Mouse (Mus musculus) lung, embryonic 14.5 days (tissue): ENCODE measurements around the gene Dera. TPM values are rescaled to one million over a fixed set of nuclear protein-coding genes. Genes with fewer than 3 reads are reported as not detected.

ENCODE experiments used
- ATAC-seq: fragments of 200-750 bp; cut with Nextera tagmentation; 2 replicates; pipeline ENCODE4 v1.8.0; 2017; ENCODE audit warnings: mild to moderate bottlenecking, moderate TSS enrichment, moderate library complexity; ENCODE audit not compliant: insufficient read depth
- DNase-seq: peaks from one replicate; pipeline ENCODE4 v3.0.0-alpha.2; 2015
- H3K27ac ChIP-seq: fragments of 300-500 bp; sonication (generic); 2 replicates; pipeline ENCODE4 v1.5.1; 2014; ENCODE audit warnings: low read depth, mild to moderate bottlenecking, moderate library complexity
- H3K27me3 ChIP-seq: fragments of 300-500 bp; sonication (generic); 2 replicates; pipeline ENCODE4 v1.6.1; 2014; ENCODE audit warnings: low read length, control low read depth; ENCODE audit not compliant: insufficient read depth
- H3K36me3 ChIP-seq: fragments of 300-500 bp; sonication (generic); 2 replicates; pipeline ENCODE4 v1.6.1; 2014; ENCODE audit warnings: control low read depth; ENCODE audit not compliant: insufficient read depth
- H3K4me1 ChIP-seq: fragments of 300-500 bp; sonication (generic); 2 replicates; pipeline ENCODE4 v1.6.1; 2014; ENCODE audit warnings: antibody characterized with exemption, control low read depth; ENCODE audit not compliant: insufficient read depth
- H3K4me2 ChIP-seq: fragments of 300-500 bp; sonication (generic); 2 replicates; pipeline ENCODE4 v1.6.1; 2014; ENCODE audit warnings: mild to moderate bottlenecking
- H3K4me3 ChIP-seq: fragments of 300-500 bp; sonication (generic); 2 replicates; pipeline ENCODE4 v1.5.1; 2014; ENCODE audit warnings: low read depth, low read length
- H3K9ac ChIP-seq: fragments of 300-500 bp; sonication (generic); 2 replicates; pipeline ENCODE4 v1.6.1; 2014
- H3K9me3 ChIP-seq: fragments of 300-500 bp; sonication (generic); 2 replicates; pipeline ENCODE4 v1.6.1; 2016; ENCODE audit warnings: low read depth, low read length, control low read depth
- CTCF ChIP-seq: IDR thresholded peaks from 2 replicates; pipeline ENCODE4 v1.5.1; 2016; ENCODE audit warnings: antibody characterized with exemption, low read depth
- WGBS: fragments of 180-500 bp; shearing (Covaris S2); extraction: QIAGEN DNeasy Blood & Tissue Kit; methylation state at CpG from one replicate; pipeline ENCODE4 v1.1.7; 2014; 5-methylcytosine and 5-hydroxymethylcytosine counted together
- polyA plus RNA-seq: library from polyadenylated mRNA; unstranded; fragments of >200 nt; fragmentation: Nextera tagmentation; extraction: Ambion mirVana; gene quantifications from 2 replicates; pipeline ENCODE4 v1.2.1, GENCODE M21; 2014

Dera gene
- polyA plus RNA-seq, 1 experiment from 2014 or later, result 62.0 TPM

DNA sequence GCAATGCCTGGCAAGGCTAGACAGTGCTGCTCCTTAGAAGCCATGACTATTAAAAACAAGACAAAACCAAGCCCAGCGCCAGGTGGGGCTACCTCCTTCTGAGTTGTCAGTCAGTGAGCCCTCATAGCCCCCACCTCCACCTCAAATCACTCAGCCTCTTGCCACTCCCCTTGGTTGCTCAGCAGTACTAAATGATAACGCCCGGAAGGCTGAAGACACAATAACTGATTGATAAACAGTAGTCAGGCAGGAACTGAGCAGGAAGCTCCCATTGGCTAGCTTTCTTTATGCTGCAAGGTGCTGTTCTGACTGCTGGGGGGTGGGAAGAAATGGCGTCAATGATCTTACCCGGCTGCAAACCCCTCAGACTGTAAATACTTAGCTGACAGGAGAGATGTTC lies 37.5 kb upstream of the Dera start:
- Histone ChIP-seq H3K9me3 (no peaks in the 10 kb centered on the region), H3K27ac (no peak overlapping the region), H3K4me1 (no peaks in the 10 kb centered on the region), H3K9ac (no peak overlapping the region), H3K4me3 (no peak overlapping the region), H3K4me2 (no peak overlapping the region), H3K36me3 (no peaks in the 10 kb centered on the region), H3K27me3 (no peaks in the 10 kb centered on the region)
- TF ChIP-seq CTCF, result no peak
- WGBS, result 24% methylated on average over 5 of the region's 5 CpGs
- 0 out of 2 replicates have a peak, but pooled peaks have one; percentile 17 for ATAC-seq
- DNase-seq, result no peak

GRCm38 (mm10) chr6:137722220-137722931 lies 32.0 kb upstream of the Dera start:
- Histone ChIP-seq H3K9ac (no peak overlapping the region), H3K36me3 (no peaks in the 10 kb centered on the region)

GRCm38 (mm10) chr6:137723898-137724297 lies 30.4 kb upstream of the Dera start:
- Histone ChIP-seq H3K4me3 (no peak overlapping the region), H3K27ac (no peak overlapping the region), H3K4me2 (no peak overlapping the region), H3K9me3 (no peaks in the 10 kb centered on the region), H3K9ac (no peak overlapping the region), H3K36me3 (no peaks in the 10 kb centered on the region), H3K27me3 (no peaks in the 10 kb centered on the region), H3K4me1 (no peaks in the 10 kb centered on the region)
- peak; percentile 75 for TF ChIP-seq CTCF
- DNase-seq (peak; percentile 92), ATAC-seq (peak; percentile 65)
- 5% methylated on average over 4 of the region's 4 CpGs for WGBS

More at GRCm38 (mm10) chr6:137722220-137722931, 32.0 kb upstream of the Dera start:
- ATAC-seq, result no peak
- H3K27me3 ChIP-seq, result no peaks in the 10 kb centered on the region
- no peak overlapping the region for H3K4me3 ChIP-seq
- no peak overlapping the region for H3K4me2 ChIP-seq
- 83% methylated on average over 15 of the region's 15 CpGs for WGBS
- no peak overlapping the region for H3K27ac ChIP-seq
- no peaks in the 10 kb centered on the region for H3K4me1 ChIP-seq
- no peak for DNase-seq
- H3K9me3 ChIP-seq, result no peaks in the 10 kb centered on the region
- TF ChIP-seq CTCF, result no peak

DNA sequence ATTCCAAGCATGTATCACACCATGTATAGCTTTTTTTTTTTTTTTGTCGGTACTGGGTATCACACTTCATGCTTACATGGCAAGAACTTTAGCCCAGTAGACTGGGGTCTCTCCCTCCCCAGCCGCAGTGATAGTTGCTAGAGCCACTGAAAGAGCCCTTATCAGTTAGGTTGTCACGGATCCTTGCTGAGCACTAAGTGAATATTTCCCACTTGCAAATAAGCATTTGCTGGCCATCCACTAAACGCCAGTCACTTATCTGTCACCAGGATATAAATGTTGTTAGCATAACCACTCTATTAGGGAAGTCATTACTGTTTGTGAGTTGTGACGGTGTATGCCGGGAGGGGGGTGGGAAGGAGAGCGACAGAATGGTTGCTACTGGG lies 19.9 kb upstream of the Dera start:
- no peak for DNase-seq
- TF ChIP-seq CTCF, result no peak
- WGBS, result under 1% methylated on average over 7 of the region's 7 CpGs
- Histone ChIP-seq H3K27ac (peak overlapping the region; percentile 3; the same call in 1 of the 2 replicates), H3K4me2 (peak overlapping the region; percentile 77), H3K4me1 (peaks cover 10% of the 10 kb centered on the region; the same call in 1 of the 2 replicates), H3K9ac (peak overlapping the region; percentile 42), H3K27me3 (no peaks in the 10 kb centered on the region), H3K4me3 (peak overlapping the region; percentile 78), H3K9me3 (no peaks in the 10 kb centered on the region), H3K36me3 (peaks cover 22% of the 10 kb centered on the region)
- ATAC-seq, result peak; percentile 16; the same call in 1 of the 2 replicates

DNA sequence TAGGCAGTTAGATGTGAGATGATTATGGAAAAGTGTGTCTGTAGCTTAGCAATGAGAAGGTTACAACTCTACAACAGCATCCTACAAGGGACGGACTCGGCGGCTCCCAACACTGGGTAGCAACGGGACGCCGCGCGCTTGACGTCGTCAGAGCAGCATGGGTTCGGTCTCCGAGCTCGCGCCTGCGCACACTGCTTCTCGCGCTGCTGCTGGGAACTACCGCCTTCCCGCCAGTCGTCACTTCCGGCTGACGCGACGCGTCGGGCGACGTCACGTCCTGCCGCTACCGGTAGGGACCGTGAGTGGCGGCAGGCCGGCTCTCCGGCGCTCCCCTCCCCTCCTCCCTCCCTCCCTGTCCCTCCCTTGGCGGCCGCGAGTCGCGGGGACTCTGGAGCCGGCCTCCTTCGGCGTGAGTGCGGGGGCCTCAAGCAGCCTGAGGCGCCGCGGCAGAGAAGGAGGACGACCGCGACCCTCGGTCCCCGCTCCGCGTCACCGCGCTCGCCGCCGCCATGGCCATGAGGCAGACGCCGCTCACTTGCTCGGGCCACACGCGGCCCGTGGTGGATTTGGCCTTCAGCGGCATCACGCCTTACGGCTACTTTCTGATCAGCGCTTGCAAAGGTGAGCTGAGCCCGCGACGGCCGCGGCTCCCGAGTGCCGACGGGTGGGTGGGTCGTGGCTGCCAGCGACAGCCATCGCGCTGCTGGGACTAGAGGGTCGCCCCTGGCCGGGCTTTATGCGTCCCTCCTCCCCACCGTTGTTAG lies 19.3 kb upstream of the Dera start, which contains the start of gene Strap:
Gene Strap (plus strand): TSS at position 233 of the 764 bp plus-strand sequence.
- peak; percentile 98 for ATAC-seq

DNA sequence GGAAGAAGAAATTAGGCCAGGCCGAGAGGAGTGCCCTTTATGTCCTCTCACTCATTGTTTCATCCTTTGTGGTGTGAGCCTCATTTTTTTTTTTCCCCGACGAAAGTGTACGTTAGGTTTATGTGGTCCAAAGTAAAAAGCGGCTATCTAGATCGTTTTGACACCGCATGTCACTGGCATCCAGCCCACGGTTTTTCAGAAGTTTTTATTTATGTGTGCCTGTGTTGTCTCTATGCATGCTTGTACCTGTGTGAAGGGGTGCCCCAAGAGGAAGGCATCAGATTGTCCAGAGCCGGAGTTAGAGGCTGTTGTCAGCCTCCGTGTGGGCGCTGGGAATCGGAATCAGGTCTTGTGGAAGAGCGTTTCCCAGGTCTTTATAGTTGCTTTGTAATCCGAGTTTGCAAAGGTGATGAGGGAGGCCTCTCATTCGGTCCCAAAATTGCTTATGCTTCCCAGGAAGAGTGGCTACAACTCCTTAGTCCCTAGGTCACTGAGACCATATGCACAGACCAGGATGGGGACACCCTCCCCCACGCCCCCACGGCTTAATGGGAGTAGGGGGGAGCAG lies 18.6 kb upstream of the Dera start:
- Histone ChIP-seq H3K27ac (no peak overlapping the region), H3K36me3 (peaks cover 35% of the 10 kb centered on the region), H3K4me3 (peak overlapping the region; percentile 78), H3K9me3 (no peaks in the 10 kb centered on the region), H3K4me2 (peak overlapping the region; percentile 77), H3K4me1 (peaks cover 10% of the 10 kb centered on the region; the same call in 1 of the 2 replicates), H3K27me3 (no peaks in the 10 kb centered on the region), H3K9ac (peak overlapping the region; percentile 84)
- DNase-seq (no peak), ATAC-seq (no peak)
- no peak for TF ChIP-seq CTCF
- WGBS, result 4% methylated on average over 17 of the region's 17 CpGs

More for the DNA sequence above, 19.3 kb upstream of the Dera start, which contains the start of gene Strap:
- Histone ChIP-seq H3K27me3 (no peaks in the 10 kb centered on the region), H3K4me2 (peak within 1 kb of the TSS; percentile 77), H3K36me3 (peaks cover 28% of the 10 kb centered on the region), H3K4me1 (peaks cover 10% of the 10 kb centered on the region; the same call in 1 of the 2 replicates), H3K9ac (peak within 1 kb of the TSS; percentile 84), H3K4me3 (peak within 1 kb of the TSS; percentile 78), H3K27ac (peak within 1 kb of the TSS; percentile 80), H3K9me3 (no peaks in the 10 kb centered on the region)
- WGBS, result 1% methylated on average over 72 of the region's 86 CpGs
- no peak for TF ChIP-seq CTCF
- DNase-seq, result peak; percentile 100
